Mouse (Mus musculus): ENCODE measurements around the gene Pnlip.

The Pnlip gene

DNA sequence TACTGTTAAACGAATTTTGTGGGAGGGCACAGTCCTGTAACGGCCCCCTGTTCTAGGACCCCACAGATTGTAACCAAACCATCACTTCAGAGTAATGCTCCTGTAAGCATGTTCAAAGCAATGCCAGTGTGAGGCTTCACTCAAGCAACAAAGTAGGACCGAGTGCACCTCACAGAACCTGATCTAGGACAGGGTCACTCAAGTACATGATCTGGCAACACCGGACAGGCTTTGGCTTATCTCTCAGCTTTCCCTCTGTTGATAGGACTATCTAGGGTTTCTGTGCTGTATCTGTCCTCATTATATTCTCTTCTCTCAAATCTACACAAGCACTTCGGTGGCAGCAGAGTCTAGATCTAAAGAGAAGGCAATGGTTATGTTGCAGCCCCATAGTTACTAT lies 74.3 kb downstream of the Pnlip start:
- DNase-seq (ENCODE audit: low spot score in 2 of 2): no peak

DNA sequence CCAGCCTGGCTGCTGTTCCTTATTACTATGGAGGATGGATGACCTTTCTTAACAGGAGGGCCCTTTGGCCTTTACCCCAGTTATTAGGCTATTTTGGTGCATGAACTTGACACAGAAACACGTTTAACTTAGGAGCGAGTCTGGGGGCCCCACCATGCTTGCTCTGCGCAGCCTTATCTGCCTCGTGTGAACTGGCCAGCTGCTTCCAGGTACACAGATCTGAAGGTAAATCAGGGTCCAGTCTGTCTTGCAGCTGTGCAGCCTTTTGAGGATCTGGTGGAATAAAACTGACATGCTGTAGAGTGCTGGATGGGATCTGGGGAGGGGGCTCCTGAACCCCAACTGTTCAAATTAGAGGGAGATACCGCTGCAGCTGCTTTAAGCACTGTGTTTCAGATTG lies 75.5 kb downstream of the Pnlip start:
- no peak for DNase-seq (ENCODE audit: low spot score in 2 of 2)

DNA sequence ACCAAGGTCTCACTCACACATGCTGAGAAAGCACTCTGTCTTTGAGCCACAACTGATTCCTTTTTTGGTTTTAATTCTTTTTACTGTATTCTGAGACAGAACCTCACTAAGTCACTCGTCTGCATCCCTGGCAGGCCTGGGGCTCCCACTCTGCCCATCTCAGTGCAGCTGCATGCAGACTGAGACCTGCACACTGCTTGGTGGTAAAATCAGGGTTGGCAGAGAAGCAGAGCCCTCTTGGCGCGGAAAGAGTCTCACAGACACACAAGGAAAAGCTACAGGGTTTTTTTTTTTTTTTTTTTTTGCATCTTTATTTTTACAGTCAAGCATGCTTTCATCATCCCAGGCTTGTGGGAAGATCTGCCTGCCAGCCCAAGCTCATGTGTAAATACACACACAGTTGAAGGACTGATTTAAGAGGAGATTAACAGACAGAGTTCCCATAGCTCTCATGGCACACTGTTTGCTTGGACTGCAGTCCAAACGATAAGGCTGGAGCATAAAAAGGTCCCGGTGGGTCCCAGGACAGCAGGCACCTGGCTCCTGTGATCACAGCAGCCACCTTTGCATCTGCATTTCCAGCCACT lies 76.2 kb downstream of the Pnlip start, which contains the start of gene Pnliprp1:
Pnliprp1 (plus strand) TSS at position 443 of the 587 bp plus-strand sequence.
- DNase-seq (ENCODE audit: low spot score in 2 of 2): no peak

Data from right cerebral cortex, postnatal 36 days (tissue).